Mouse (Mus musculus) brain, embryonic 14.5 days (tissue): ENCODE data around the gene 1700013F07Rik. TPM values are rescaled to one million over a fixed set of nuclear protein-coding genes. Genes with fewer than 3 reads are reported as not detected.

Experiments
- DNase-seq: peaks from one replicate; pipeline ENCODE4 v3.0.0-alpha.2; 2011; ENCODE audit warnings: low read depth
- CTCF ChIP-seq: fragments of 200-500 bp; IDR thresholded peaks from 2 replicates; pipeline ENCODE4 v1.5.1; 2012; ENCODE audit warnings: inconsistent platforms, mild to moderate bottlenecking, moderate library complexity, borderline replicate concordance; ENCODE audit not compliant: insufficient read depth, insufficient read length; ENCODE audit errors: extremely low read depth
- POLR2A ChIP-seq: fragments of 200-500 bp; IDR thresholded peaks from 2 replicates; pipeline ENCODE4 v1.6.1; 2012; ENCODE audit warnings: mild to moderate bottlenecking, inconsistent platforms, borderline replicate concordance; ENCODE audit not compliant: poor library complexity, insufficient read depth, insufficient read length, severe bottlenecking; ENCODE audit errors: extremely low read depth
- polyA plus RNA-seq: library from polyadenylated mRNA; depleted of rRNA; stranded (reverse); fragments of >200 nt; gene quantifications from 2 replicates; pipeline ENCODE4 v1.2.3, GENCODE M21; 2012

1700013F07Rik gene
- polyA plus RNA-seq, 1 experiment, result 2.4 TPM

DNA sequence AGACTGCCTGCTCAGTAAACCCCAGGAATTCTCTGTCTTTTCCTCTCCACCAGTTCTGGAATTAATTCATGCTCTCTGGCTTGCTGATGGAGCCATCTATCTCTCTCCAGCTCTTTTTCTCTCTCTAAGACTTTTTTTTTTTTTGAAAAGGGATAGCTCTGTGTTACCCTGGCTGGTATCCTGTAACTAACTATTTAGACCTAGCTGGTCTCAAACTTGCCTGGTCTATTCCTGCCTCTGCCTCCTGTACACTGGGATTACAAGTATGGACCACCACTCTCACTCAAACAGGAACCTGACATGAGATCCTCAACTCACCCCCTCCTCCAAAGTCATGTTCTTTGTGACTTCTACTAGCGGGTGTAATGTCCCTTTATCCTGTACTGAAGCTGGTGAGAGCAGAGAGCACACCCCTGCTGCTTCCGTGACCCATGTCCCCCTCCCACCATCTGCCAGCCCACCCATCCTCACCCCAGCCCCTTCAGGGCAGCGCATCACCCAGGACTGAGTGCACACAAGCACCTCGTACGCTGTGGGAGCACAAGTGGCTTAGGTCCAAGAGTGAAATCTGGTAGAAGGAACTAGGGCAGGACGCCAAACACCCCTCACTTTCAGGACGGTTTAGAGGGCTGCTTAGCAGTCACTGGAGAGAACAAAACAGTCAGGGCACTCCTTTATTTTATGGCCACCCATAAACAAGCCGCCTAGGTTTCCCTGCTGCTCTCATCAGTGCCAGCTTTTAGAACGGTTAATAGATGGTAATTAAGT, 23.1 kb upstream of the 1700013F07Rik start:
- TF ChIP-seq POLR2A (no peak), CTCF (no peak)
- peak; percentile 93 for DNase-seq

DNA sequence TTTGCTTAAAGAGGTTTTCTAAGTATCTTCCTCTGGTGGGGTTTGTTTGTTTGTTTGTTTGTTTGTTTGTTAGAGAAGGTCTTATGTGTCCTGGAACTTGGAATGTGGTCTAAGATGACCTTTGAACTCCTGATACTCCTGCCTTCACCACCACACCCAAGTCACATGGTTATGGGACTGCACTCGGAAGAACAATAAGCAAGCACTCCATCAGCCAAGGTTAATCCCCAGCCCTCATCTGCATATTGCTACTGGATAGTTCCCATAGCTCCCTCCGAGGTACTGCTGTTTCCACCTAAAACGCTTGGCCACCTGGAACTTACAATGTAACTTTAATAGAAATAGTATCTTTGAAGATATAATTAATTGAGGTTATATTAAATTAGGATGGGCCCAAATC, 20.5 kb upstream of the 1700013F07Rik start:
- TF ChIP-seq CTCF (no peak), POLR2A (no peak)
- no peak for DNase-seq

DNA sequence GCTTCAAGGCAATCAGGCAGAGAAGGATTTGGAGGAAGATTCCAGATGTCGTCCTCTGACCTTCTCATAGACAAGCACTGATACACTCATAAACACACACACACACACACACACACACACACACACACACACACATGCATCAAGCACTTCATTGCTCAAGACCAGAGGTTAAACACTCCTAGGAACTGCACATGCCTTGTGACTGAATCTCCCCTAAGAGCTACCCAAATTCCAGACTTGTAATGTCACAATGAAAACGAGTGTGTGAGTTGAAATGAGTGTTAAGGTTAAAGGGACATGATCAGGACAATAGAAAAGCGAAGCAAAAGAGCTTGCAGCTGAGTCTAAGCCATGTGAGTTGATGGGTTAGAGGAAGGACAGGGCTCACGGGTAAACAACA, 15.7 kb upstream of the 1700013F07Rik start:
- TF ChIP-seq CTCF (no peak), POLR2A (no peak)

DNA sequence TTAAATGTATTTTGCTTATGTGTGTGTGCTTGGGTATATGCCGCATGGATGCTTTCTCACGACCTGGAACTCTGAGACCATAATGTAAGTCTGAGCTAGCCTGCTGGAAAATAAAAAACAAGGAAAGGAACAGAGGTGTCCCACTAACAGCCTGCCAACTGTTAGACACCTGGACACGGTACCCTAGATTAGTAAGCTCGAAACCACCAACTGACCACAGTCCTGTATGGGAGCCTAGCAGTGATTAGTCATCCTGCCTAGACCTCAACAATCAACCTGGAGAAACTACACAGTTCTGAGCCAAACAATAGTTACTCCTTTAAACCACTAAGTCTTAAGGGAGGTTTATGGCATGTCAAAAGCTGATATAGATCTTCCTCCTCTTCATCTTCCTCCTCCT, 10.5 kb upstream of the 1700013F07Rik start:
- TF ChIP-seq CTCF (no peak), POLR2A (no peak)
- no peak for DNase-seq

More for the DNA sequence above, 15.7 kb upstream of the 1700013F07Rik start:
- no peak for DNase-seq

DNA sequence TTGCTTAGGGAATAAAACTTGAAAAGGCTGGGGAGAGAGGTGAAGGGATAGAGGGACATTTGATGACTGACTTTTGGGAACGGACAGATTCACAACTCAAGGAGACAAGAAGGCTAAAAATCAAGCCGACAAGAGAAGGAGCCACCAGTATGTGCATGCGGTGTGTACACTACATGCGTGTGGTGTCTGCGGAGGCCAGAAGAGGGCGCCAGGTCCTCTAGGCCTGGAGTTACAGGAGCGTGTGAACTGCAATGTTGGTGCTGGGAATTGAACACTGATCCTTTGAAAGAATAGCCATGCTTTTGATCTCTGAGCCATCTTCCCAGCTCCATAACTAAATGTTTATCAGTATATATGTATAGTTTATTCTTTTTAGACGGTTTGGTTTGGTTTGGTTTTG, 5.5 kb upstream of the 1700013F07Rik start:
- no peak for TF ChIP-seq POLR2A
- no peak for TF ChIP-seq CTCF
- no peak for DNase-seq

DNA sequence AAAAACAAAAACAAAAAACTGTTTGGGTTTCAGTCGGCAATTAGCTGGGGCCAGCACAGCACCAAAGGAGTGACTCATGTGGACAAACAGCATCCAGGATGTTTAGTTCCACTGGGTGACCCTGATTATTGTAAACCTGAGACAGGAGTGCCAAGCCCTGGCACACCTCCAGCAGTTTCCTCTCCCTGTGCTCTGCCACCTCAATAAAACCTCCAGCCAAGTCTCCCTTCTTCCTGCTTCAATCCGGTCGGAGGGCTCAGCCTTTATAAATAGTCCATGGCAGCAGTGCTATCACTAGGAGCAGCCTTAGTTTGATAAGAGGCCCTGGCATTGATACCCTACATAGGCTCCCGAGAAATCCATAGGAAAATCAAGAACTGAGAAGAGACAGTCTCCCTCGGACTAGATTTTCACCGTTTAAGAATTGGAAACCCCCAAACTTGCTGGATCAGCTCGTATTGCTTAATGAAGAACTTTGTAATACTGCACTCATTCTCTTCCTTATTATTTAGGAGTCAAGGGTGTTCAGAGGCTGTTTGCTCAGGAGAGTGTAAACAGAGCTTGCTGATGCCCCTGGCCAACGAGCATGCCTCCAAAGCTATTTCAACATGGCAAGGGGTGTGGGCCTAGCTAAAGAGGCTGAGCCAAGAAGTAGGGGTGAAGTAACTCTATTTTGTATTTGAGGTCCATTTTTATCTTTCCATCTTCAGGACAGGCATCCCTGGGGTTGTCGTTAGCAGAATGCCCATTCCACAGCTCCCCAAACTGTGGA, 650 bp upstream of the 1700013F07Rik start:
- DNase-seq, result peak; percentile 42
- TF ChIP-seq CTCF, result no peak
- TF ChIP-seq POLR2A, result no peak

DNA sequence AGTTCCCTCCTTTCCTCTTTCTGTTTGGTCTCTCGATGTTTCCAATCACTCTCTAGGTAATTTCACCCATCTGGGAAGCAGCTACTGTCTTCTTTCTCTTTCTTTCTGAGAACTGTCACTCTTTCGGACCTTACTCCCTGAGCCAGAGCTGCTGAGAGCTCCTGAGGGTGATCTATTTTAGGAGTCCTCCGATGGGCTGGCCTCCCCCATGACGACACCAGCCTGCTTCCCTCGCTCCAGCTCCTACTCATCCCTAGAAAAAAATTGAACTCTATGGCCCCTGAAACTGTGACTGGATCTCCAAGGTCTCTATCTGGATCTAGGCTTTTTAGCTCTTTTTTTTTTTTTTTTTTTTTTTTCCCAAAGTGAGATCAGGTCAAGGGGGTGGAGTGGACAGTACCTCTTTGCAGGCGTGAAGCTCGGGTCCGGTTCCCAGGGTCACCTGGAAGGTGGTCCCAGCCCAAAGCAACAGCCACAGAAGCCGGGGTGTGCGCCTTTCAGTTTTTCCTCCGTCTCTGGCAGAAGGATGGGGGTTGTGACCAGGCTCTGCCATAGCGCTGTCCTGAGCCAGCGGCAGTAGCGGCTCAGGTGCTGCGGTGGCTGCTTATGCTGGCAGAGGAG, 2.1 kb downstream of the 1700013F07Rik start:
- no peak for TF ChIP-seq CTCF
- no peak for TF ChIP-seq POLR2A
- DNase-seq, result no peak

DNA sequence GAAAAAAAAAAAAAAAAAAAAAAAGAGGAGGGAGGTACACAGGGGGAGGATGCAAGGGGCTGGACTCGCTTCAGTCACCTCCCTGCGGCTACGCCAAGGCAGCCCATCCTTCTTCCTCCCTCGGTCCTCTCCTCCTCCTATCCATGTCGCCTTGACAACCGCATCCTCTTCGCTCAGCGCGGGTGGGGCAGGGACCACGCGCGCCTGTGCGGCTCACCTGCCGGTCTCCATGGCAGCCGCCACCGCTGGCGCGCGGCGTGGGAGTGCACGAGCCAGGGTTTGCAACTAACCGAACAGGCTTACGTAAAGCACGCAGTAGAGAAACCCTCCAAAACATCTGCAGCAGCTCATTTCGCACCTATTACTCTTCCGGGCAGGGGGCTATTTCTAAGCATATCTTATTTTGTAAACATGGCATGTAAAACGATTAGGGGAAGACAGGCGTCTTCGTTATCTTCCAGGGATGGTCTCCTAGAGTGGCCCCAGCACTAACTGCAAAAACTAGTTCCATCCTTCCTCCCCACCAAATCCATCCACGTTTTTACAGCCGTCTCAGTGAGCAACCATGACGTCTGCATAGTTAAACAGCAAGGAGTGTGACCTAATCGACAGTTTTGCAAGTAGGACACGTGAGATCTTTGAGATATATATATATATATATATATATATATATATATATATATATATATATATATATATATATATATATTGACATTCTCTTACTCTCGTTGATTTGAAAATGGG, 2.7 kb downstream of the 1700013F07Rik start, which contains the start of gene 5330417C22Rik:
Gene 5330417C22Rik (minus strand): TSS at position 20 of the 744 bp plus-strand sequence.
- DNase-seq, result peak; percentile 94
- TF ChIP-seq CTCF, result no peak
- TF ChIP-seq POLR2A, result no peak

DNA sequence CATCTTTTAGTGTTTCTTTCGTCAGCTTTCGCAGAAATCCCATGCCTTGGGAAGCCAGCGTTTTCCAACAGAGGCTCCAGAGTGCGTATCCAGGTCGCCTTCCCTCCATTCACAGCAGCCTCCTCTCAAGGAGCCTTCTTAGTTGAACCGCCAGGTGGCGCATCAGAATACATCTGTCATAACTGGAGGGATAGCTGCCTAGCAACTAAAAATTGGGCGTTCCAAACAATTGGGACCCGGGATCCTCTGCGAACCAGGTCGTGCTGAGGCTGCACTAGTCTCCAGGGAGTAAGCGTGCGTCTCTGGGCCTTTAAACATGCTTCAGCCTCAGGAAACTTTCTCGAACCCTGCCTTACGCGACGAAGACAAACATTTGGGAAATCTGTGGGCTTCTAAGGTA, 3.4 kb downstream of the 1700013F07Rik start:
- DNase-seq, result peak; percentile 95
- TF ChIP-seq POLR2A, result no peak
- peak; percentile 90 for TF ChIP-seq CTCF

DNA sequence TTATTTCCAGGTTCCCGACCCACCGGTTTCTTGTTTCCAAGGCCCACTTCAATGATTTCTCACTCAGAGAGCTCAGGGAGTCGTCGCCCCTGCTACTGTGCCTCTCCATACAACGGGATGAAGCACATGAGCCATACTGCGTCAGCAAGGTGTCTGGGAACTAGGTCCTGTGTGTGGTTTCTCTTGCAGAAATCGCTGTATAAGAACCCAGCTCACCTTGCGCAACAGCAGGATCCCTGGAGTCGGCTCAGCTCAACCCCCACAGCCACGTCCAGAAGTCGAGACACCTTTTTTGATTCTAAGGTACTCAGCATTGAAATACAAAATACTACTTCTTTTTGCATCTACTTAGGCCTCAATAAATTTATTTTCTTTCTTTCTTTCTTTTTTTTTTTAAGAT, 8.3 kb downstream of the 1700013F07Rik start:
- TF ChIP-seq CTCF (no peak), POLR2A (no peak)
- DNase-seq, result no peak
